Mouse (Mus musculus) spleen, adult 2 months (tissue): ENCODE measurements around the gene Nol4l. TPM values are rescaled to one million over a fixed set of nuclear protein-coding genes. Genes with fewer than 3 reads are reported as not detected.

Experiments
- DNase-seq, 2 experiments: peaks; one replicate each; pipeline versions ENCODE4 v3.0.0 to v3.0.0-alpha.2; 2012 to 2021; ENCODE audit warnings: low spot score in 2 of 2, low read depth in 1 of 2
- H3K27ac ChIP-seq: fragments of 200-500 bp; 2 replicates; pipeline ENCODE4 v1.5.1; 2012; ENCODE audit warnings: low read length, inconsistent platforms; ENCODE audit not compliant: insufficient read depth
- H3K27me3 ChIP-seq: fragments of 200-500 bp; 2 replicates; pipeline ENCODE4 v1.6.1; 2012; ENCODE audit warnings: mild to moderate bottlenecking, moderate library complexity, low read length, inconsistent platforms; ENCODE audit not compliant: control insufficient read depth, insufficient read depth
- H3K36me3 ChIP-seq: fragments of 200-500 bp; 2 replicates; pipeline ENCODE4 v1.6.1; 2012; ENCODE audit warnings: mild to moderate bottlenecking, low read length, inconsistent platforms; ENCODE audit not compliant: control insufficient read depth, insufficient read depth
- H3K4me1 ChIP-seq: fragments of 200-500 bp; 2 replicates; pipeline ENCODE4 v1.6.1; 2011; ENCODE audit warnings: inconsistent platforms; ENCODE audit not compliant: control insufficient read depth, insufficient read depth, insufficient read length
- H3K4me3 ChIP-seq: fragments of 200-500 bp; 2 replicates; pipeline ENCODE4 v1.5.1; 2011; ENCODE audit warnings: mild to moderate bottlenecking, inconsistent platforms; ENCODE audit not compliant: insufficient read depth, insufficient read length; ENCODE audit errors: extremely low read depth
- CTCF ChIP-seq: fragments of 200-500 bp; IDR thresholded peaks from 2 replicates; pipeline ENCODE4 v1.5.1; 2011; ENCODE audit warnings: mild to moderate bottlenecking, inconsistent platforms; ENCODE audit not compliant: insufficient read depth, insufficient read length, insufficient replicate concordance; ENCODE audit errors: extremely low read depth
- POLR2A ChIP-seq: fragments of 200-500 bp; IDR thresholded peaks from 2 replicates; pipeline ENCODE4 v1.6.1; 2011; ENCODE audit warnings: low read depth, low read length, inconsistent platforms
- WGBS: fragments of 180-500 bp; shearing (Covaris S2); methylation state at CpG from one replicate; pipeline ENCODE4 v1.1.7; 2018; 5-methylcytosine and 5-hydroxymethylcytosine counted together
- polyA plus RNA-seq: library from polyadenylated mRNA; depleted of rRNA; stranded (reverse); fragments of >200 nt; gene quantifications from 2 replicates; pipeline ENCODE4 v1.2.3, GENCODE M21; 2012

Nol4l gene
- polyA plus RNA-seq, 1 experiment = 2.5 TPM

GRCm38 (mm10) chr2:153475114-153476112, 54.4 kb downstream of the Nol4l start:
- no peaks in the 10 kb centered on the region for H3K4me1 ChIP-seq
- H3K27me3 ChIP-seq = no peaks in the 10 kb centered on the region
- WGBS = 66% methylated on average over 4 of the region's 4 CpGs
- H3K4me3 ChIP-seq = no peak overlapping the region
- DNase-seq = no peak
- TF ChIP-seq CTCF (no peak), POLR2A (no peak)
- no peaks in the 10 kb centered on the region for H3K36me3 ChIP-seq
- no peak overlapping the region for H3K27ac ChIP-seq

- no peak for TF ChIP-seq POLR2A
- no peak for TF ChIP-seq CTCF
- no peak overlapping the region for H3K4me3 ChIP-seq
- no peak overlapping the region for H3K27ac ChIP-seq
- H3K36me3 ChIP-seq = no peaks in the 10 kb centered on the region
- peaks cover 4% of the 10 kb centered on the region; the same call in 1 of the 2 replicates for H3K4me1 ChIP-seq
- H3K27me3 ChIP-seq = no peaks in the 10 kb centered on the region
- WGBS = 83% methylated on average over 3 of the region's 3 CpGs
- DNase-seq = no peak
Measured at GRCm38 (mm10) chr2:153470983-153471382, 58.8 kb downstream of the Nol4l start.

- WGBS = 74% methylated on average over 4 of the region's 4 CpGs
- H3K27ac ChIP-seq = no peak overlapping the region
- TF ChIP-seq CTCF = no peak
- no peak for TF ChIP-seq POLR2A
- no peak overlapping the region for H3K4me3 ChIP-seq
- H3K27me3 ChIP-seq = no peaks in the 10 kb centered on the region
- peaks cover 4% of the 10 kb centered on the region; the same call in 1 of the 2 replicates for H3K4me1 ChIP-seq
- no peak for DNase-seq
- no peaks in the 10 kb centered on the region for H3K36me3 ChIP-seq
Measured at GRCm38 (mm10) chr2:153469764-153470163, 60.0 kb downstream of the Nol4l start.

- Histone ChIP-seq H3K4me3 (no peak overlapping the region), H3K27ac (no peak overlapping the region), H3K27me3 (no peaks in the 10 kb centered on the region), H3K36me3 (no peaks in the 10 kb centered on the region), H3K4me1 (peaks cover 4% of the 10 kb centered on the region; the same call in 1 of the 2 replicates)
- DNase-seq = no peak
- TF ChIP-seq CTCF (no peak), POLR2A (no peak)
- WGBS = 40% methylated on average over 2 of the region's 2 CpGs
Measured at GRCm38 (mm10) chr2:153469317-153469716, 60.5 kb downstream of the Nol4l start.

GRCm38 (mm10) chr2:153467372-153467771, 62.4 kb downstream of the Nol4l start:
- Histone ChIP-seq H3K36me3 (no peaks in the 10 kb centered on the region), H3K4me1 (peaks cover 4% of the 10 kb centered on the region; the same call in 1 of the 2 replicates), H3K4me3 (no peak overlapping the region), H3K27me3 (no peaks in the 10 kb centered on the region), H3K27ac (no peak overlapping the region)
- 57% methylated on average over 1 of the region's 1 CpGs for WGBS
- TF ChIP-seq CTCF = no peak
- no peak for TF ChIP-seq POLR2A
- DNase-seq = no peak

GRCm38 (mm10) chr2:153463257-153463656, 66.5 kb downstream of the Nol4l start:
- no peak overlapping the region for H3K4me3 ChIP-seq
- H3K4me1 ChIP-seq = no peaks in the 10 kb centered on the region
- 92% methylated on average over 3 of the region's 3 CpGs for WGBS
- TF ChIP-seq CTCF (no peak), POLR2A (no peak)
- H3K27me3 ChIP-seq = no peaks in the 10 kb centered on the region
- H3K36me3 ChIP-seq = no peaks in the 10 kb centered on the region
- no peak for DNase-seq
- H3K27ac ChIP-seq = no peak overlapping the region

- TF ChIP-seq POLR2A = no peak
- no peak for TF ChIP-seq CTCF
- no peaks in the 10 kb centered on the region for H3K4me1 ChIP-seq
- no peaks in the 10 kb centered on the region for H3K27me3 ChIP-seq
- 49% methylated on average over 3 of the region's 3 CpGs for WGBS
- no peak overlapping the region for H3K27ac ChIP-seq
- H3K36me3 ChIP-seq = no peaks in the 10 kb centered on the region
- no peak overlapping the region for H3K4me3 ChIP-seq
- no peak for DNase-seq
Measured at GRCm38 (mm10) chr2:153458022-153458441, 71.7 kb downstream of the Nol4l start.
